Mouse (Mus musculus): ENCODE data around the gene Soga3.
A peak's percentile ranks its signal among the peaks of the same experiment; 100 is the strongest.

Gene Soga3

GRCm38 (mm10) chr10:29143566-29144335, at the start of gene Soga3:
Gene Soga3 (plus strand): TSS chr10:29143839.
- no peak for DNase-seq (ENCODE audit: low spot score)

- no peak for DNase-seq (ENCODE audit: low spot score)
Measured at GRCm38 (mm10) chr10:29106962-29107361, 36.7 kb upstream of the Soga3 start.

DNA sequence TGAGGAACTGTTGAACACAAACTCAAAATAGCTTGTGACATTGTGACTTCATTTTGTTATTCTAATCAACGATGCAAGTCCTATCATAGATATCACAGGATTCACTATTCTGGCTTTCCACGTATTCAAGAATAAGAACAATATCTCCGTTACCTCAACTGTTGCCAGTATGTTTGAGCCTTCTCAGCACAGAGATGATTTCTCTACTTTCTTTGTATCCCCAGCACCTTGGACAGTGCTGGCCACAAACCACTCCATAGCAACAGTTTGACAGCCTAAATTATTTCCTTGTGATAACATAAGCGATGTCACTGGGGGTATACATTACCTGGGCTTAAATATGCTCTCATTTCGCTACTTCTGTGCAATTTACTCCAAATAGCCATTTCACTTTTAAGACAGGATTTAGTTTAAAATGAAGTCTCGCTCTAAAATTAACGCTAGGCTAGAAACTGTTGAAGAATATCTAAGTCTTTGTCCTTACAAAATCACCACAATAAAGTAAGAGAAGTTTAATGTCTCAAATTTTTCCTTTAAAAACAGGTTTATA, 1.0 kb upstream of the Soga3 start:
- no peak for DNase-seq (ENCODE audit: low spot score)

GRCm38 (mm10) chr10:29144612-29145405, 1.2 kb downstream of the Soga3 start:
- no peak for DNase-seq (ENCODE audit: low spot score)

DNA sequence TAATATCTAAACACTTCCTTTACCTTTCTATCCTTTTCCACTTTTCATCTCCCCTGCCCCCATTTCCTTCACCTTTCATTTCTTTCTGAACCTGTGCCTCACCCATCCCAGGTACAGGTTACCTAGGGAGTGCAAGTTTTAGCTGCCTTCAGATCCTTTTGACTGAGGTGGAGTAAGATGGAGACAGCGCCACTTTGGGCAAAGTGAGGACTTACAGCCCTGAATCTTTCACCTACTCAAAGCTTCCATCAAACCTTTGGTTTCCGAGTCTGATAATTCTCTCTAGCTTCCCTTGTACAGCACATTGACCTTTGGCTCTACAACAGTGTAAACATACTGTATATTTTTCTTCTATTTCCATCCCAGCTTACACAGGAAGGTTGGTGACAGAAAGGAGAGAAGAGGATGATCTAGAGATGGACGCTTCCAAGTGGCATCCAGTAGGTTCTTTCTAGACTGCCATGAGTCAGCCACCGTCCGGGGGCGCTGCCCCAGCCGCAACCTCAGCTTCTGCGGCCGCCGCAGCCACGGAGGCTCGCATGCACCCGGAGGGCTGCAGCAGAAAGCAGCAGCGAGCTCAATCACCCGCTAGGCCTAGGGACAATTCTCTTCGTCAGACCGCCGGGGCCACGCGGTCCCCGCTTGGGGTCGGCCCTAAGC, 2.7 kb downstream of the Soga3 start:
- DNase-seq (ENCODE audit: low spot score): no peak

DNA sequence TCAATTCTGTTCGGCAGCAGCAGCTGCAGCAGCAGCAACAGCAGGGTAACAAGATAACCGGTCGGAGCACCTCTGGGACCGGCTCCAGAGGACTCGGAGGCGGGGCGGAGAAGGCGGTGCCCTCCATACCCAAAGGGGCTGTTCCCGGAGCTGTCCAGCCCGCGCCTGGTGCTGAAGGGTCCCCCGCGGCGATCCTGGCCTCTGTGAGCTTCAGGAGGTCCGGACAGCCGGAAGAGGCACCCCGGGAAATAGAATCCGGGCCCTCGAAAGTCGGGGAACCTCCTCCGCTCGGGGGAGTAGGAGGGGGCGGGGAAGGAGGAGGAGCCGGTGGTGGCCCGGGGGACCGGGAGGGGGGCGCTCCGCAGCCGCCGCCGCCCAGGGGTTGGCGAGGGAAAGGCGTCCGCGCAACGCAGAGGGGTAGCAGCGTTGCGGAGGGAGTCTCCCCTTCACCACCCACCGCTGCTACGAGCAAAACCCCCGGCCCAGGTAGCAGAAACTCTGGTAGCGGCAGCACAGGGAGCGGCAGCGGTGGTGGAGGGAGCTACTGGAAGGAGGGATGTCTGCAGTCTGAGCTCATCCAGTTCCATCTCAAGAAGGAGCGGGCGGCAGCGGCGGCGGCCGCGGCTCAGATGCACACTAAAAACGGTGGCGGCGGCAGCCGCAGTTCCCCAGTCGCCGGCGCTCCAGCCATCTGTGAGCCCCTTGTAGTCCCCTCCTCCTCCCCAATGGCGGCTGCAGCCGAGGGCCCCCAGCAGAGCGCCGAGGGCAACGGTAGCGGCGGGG, 3.4 kb downstream of the Soga3 start:
- DNase-seq (ENCODE audit: low spot score): peak; percentile 78

- DNase-seq (ENCODE audit: low spot score): no peak
Measured at GRCm38 (mm10) chr10:29147641-29147990, 4.0 kb downstream of the Soga3 start.

- DNase-seq (ENCODE audit: low spot score): no peak
Measured at GRCm38 (mm10) chr10:29148076-29148475, 4.4 kb downstream of the Soga3 start.

- no peak for DNase-seq (ENCODE audit: low spot score)
Measured at GRCm38 (mm10) chr10:29155304-29155703, 11.7 kb downstream of the Soga3 start.

DNA sequence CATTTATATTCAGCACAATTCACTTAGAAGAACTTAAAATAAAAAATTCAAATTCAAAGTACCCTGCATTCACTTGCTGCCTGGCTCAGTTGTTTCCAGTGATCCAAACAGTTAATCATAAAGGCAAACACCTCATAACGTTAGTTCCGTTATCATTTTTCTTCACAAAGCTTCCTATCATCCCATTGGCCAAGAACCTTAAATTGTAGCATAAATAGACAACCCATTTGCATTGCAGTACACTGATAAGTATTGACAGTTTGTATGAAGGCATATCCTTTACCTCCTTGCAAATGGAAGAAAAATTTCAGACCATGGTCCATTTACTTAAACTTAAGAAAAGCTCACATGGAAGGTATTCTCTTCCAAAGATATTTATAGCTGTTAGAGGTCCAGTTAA, 18.0 kb downstream of the Soga3 start:
- DNase-seq (ENCODE audit: low spot score): no peak

GRCm38 (mm10) chr10:29173778-29174177, 30.1 kb downstream of the Soga3 start:
- DNase-seq (ENCODE audit: low spot score): no peak

- no peak for DNase-seq (ENCODE audit: low spot score)
Measured at GRCm38 (mm10) chr10:29175656-29176055, 32.0 kb downstream of the Soga3 start.

GRCm38 (mm10) chr10:29176881-29177280, 33.2 kb downstream of the Soga3 start:
- DNase-seq (ENCODE audit: low spot score): no peak

GRCm38 (mm10) chr10:29178003-29178402, 34.4 kb downstream of the Soga3 start:
- DNase-seq (ENCODE audit: low spot score): no peak

DNA sequence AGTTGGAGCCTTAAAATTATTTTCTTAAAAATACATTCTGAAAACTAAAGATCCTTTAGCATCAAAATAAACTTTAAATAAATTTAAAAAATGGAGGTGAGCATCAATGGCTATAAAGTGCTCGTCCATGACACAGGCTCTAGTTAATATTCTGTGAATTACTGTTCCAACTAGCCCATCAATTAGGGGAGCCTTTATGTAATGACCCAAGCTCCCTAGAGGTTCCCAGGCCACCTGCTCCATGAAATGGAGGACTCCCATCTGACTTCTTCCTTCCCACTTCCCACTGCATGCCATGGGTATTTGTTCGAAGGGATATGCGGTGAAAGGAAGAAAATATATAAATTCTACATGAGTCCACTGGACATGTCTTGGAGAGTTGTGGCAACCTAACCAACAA, 36.6 kb downstream of the Soga3 start:
- no peak for DNase-seq (ENCODE audit: low spot score)

DNA sequence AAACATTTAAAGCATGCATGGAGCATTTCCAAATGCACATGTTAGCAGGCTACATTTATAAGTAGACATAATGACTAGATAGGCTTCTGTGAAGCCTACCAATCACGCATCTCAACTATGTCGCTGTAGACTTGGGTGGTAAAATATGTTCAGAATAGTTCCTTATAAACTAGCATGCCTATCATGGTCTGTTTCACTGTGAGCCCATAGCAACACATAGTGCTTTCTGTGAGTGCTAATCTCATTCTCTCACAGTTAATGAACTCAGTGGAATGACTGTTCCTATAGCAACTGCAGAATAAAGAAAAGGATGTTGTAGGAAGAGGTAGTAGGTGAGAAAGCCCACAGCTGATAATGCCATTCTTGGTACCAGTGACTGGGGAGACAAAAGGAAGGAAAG, 37.4 kb downstream of the Soga3 start:
- DNase-seq (ENCODE audit: low spot score): no peak

DNA sequence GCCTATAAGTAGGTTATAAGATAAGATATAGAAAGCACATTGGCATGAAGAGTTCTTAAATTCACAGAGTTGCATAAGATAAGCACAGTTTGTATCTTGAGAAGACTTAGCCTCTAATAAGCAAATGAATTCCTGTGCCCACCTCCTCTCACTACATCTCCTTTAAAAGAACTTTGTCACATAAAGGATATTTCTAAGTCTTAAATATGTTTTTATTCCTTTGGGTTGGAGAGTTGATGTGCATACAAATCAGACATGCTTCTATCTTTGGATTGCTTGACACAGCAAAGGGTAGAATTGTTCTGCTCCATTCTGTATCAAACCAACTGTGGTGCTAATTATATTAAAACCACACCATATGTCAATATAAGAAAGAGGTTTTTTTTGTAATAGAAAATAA, 50.1 kb downstream of the Soga3 start:
- DNase-seq (ENCODE audit: low spot score): no peak

GRCm38 (mm10) chr10:29196811-29197210, 53.2 kb downstream of the Soga3 start:
- peak; percentile 13 for DNase-seq (ENCODE audit: low spot score)

- DNase-seq (ENCODE audit: low spot score): no peak
Measured at GRCm38 (mm10) chr10:29198642-29199041, 55.0 kb downstream of the Soga3 start, which contains the start of gene Gm49353. Gene Gm49353 (plus strand): TSS chr10:29198954.

- DNase-seq (ENCODE audit: low spot score): no peak
Measured at GRCm38 (mm10) chr10:29199835-29200234, 56.2 kb downstream of the Soga3 start.

- DNase-seq (ENCODE audit: low spot score): no peak
Measured at GRCm38 (mm10) chr10:29200609-29201008, 57.0 kb downstream of the Soga3 start.

DNA sequence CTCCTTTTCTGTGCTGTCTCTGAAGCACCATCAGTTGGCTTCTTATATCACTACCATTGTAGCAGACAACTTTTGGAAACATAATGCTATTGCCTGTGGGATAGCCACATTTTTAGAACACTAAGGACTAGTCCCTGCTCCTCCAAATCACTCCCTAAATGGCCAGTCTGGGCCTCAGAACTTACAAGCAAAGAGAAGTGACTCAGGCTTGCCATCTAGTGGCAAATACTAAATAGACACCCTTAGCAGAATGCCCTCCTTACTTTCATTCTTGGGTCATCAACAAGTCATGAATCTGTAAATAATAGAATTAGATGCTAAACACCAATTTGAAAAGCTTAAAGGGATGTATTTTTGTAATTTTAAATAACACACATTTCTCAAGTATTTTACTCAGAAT, 63.1 kb downstream of the Soga3 start:
- no peak for DNase-seq (ENCODE audit: low spot score)
